Mouse (Mus musculus): ENCODE measurements at regions not wholly inside any gene's neighbourhood (a gene's known extent, or its start where the extent isn't known, plus 50 kb on each side); places are given as distances from the start of the nearest gene placed in this dataset.

- TF ChIP-seq FOSL1 (IDR thresholded peaks at IDR 0.05; ENCODE audit: insufficient read depth, low read length, poor library complexity, severe bottlenecking) (no peak), MAX (IDR thresholded peaks at IDR 0.05) (no peak), CTCF (IDR thresholded peaks at IDR 0.05; ENCODE audit: control insufficient read depth, insufficient read depth, insufficient read length) (no peak), USF1 (IDR thresholded peaks at IDR 0.05; ENCODE audit: low read depth) (no peak), MYOD1 (IDR thresholded peaks at IDR 0.05; ENCODE audit: control insufficient read depth, insufficient read length, low read depth) (no peak)
These were observed 518.6 kb downstream of the Efnb2 start for GRCm38 (mm10) chr8:8142461-8142860.

Measured in C2C12 (cell line).